Mouse (Mus musculus): ENCODE measurements around the gene Ppp2r2c. TPM values are rescaled to one million over a fixed set of nuclear protein-coding genes. Genes with fewer than 3 reads are reported as not detected.

Ppp2r2c gene
- polyA plus RNA-seq, 1 experiment from 2014 or later = 61.1 TPM

DNA sequence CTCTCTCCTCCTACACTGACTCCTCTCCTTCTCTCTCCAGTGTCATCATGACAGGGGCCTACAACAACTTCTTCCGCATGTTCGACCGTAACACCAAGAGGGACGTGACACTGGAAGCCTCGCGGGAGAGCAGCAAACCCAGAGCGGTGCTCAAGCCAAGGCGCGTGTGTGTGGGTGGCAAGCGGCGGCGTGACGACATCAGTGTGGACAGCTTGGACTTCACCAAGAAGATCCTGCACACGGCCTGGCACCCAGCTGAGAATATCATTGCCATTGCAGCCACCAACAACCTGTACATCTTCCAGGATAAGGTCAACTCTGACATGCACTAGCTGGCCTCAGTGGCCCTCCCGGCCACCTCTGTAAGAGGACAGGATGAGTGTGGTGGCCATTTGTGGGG lies 84.0 kb downstream of the Ppp2r2c start:
- no peak overlapping the region for H3K27ac ChIP-seq (ENCODE audit: low read length)
- H3K9me3 ChIP-seq (replicated peaks; ENCODE audit: control insufficient read depth, low read length, poor library complexity, severe bottlenecking) = no peaks in the 10 kb centered on the region
- peaks cover 14% of the 10 kb centered on the region; the same call in 1 of the 2 replicates for H3K36me3 ChIP-seq (ENCODE audit: control insufficient read depth, insufficient read depth, low read length)
- no peak overlapping the region for H3K9ac ChIP-seq (ENCODE audit: low read depth, low read length)
- H3K27me3 ChIP-seq (ENCODE audit: control insufficient read depth, insufficient read depth, low read depth, low read length) = no peaks in the 10 kb centered on the region
- H3K4me2 ChIP-seq (ENCODE audit: low read length) = no peak overlapping the region
- ATAC-seq = no peak
- no peaks in the 10 kb centered on the region for H3K4me1 ChIP-seq (ENCODE audit: control insufficient read depth, insufficient read depth, low read length)
- WGBS = 93% methylated on average over 15 of the region's 15 CpGs
- no peak overlapping the region for H3K4me3 ChIP-seq (ENCODE audit: low read depth, low read length)

GRCm38 (mm10) chr5:36955366-36955765 lies 87.1 kb downstream of the Ppp2r2c start:
- ATAC-seq = no peak
- WGBS = 30% methylated on average over 4 of the region's 4 CpGs
- no peaks in the 10 kb centered on the region for H3K9me3 ChIP-seq (replicated peaks; ENCODE audit: control insufficient read depth, low read length, poor library complexity, severe bottlenecking)
- peaks cover 9% of the 10 kb centered on the region; the same call in 1 of the 2 replicates for H3K36me3 ChIP-seq (ENCODE audit: control insufficient read depth, insufficient read depth, low read length)
- no peak overlapping the region for H3K27ac ChIP-seq (ENCODE audit: low read length)
- H3K27me3 ChIP-seq (ENCODE audit: control insufficient read depth, insufficient read depth, low read depth, low read length) = no peaks in the 10 kb centered on the region
- peaks cover under 1% of the 10 kb centered on the region; the same call in 1 of the 2 replicates for H3K4me1 ChIP-seq (ENCODE audit: control insufficient read depth, insufficient read depth, low read length)
- H3K4me3 ChIP-seq (ENCODE audit: low read depth, low read length) = no peak overlapping the region
- no peak overlapping the region for H3K4me2 ChIP-seq (ENCODE audit: low read length)
- no peak overlapping the region for H3K9ac ChIP-seq (ENCODE audit: low read depth, low read length)

DNA sequence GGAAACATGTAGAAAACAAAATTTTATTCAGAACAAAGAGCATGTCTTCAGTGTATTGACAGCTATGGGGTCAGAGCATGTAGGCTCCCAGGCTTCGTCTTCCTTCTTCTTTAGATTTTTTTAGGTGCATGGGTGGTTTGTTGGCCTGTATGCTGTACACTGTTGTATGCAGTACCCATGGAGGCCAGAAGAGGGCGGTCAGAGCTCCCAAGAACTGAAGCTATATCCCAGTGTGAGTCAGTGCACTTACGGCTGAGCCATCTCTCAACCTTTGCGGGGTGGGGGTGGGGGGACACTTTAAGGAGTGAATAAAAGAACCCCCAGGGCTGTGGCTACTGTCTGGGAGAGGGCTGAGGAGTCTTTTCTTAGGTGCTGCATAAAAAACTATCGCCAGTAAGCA lies 90.5 kb downstream of the Ppp2r2c start:
- ATAC-seq = no peak; the same call in 1 of the 2 replicates
- WGBS = 33% methylated on average over 5 of the region's 5 CpGs

GRCm38 (mm10) chr5:36960501-36960900 lies 92.2 kb downstream of the Ppp2r2c start:
- peaks cover 12% of the 10 kb centered on the region for H3K4me1 ChIP-seq (ENCODE audit: control insufficient read depth, insufficient read depth, low read length)
- no peaks in the 10 kb centered on the region for H3K36me3 ChIP-seq (ENCODE audit: control insufficient read depth, insufficient read depth, low read length)
- no peaks in the 10 kb centered on the region for H3K9me3 ChIP-seq (replicated peaks; ENCODE audit: control insufficient read depth, low read length, poor library complexity, severe bottlenecking)
- no peak overlapping the region for H3K4me3 ChIP-seq (ENCODE audit: low read depth, low read length)
- peak; percentile 77 for ATAC-seq
- H3K27ac ChIP-seq (ENCODE audit: low read length) = peak overlapping the region; percentile 75
- peak overlapping the region; percentile 39; the same call in 1 of the 2 replicates for H3K9ac ChIP-seq (ENCODE audit: low read depth, low read length)
- H3K27me3 ChIP-seq (ENCODE audit: control insufficient read depth, insufficient read depth, low read depth, low read length) = no peaks in the 10 kb centered on the region
- H3K4me2 ChIP-seq (ENCODE audit: low read length) = no peak overlapping the region
- WGBS = 3% methylated on average over 5 of the region's 5 CpGs

More for the DNA sequence above, 90.5 kb downstream of the Ppp2r2c start:
- H3K36me3 ChIP-seq (ENCODE audit: control insufficient read depth, insufficient read depth, low read length) = no peaks in the 10 kb centered on the region
- H3K9me3 ChIP-seq (replicated peaks; ENCODE audit: control insufficient read depth, low read length, poor library complexity, severe bottlenecking) = no peaks in the 10 kb centered on the region
- H3K27me3 ChIP-seq (ENCODE audit: control insufficient read depth, insufficient read depth, low read depth, low read length) = no peaks in the 10 kb centered on the region
- H3K4me3 ChIP-seq (ENCODE audit: low read depth, low read length) = no peak overlapping the region
- no peak overlapping the region for H3K27ac ChIP-seq (ENCODE audit: low read length)
- H3K4me2 ChIP-seq (ENCODE audit: low read length) = no peak overlapping the region
- H3K9ac ChIP-seq (ENCODE audit: low read depth, low read length) = no peak overlapping the region
- peaks cover 12% of the 10 kb centered on the region for H3K4me1 ChIP-seq (ENCODE audit: control insufficient read depth, insufficient read depth, low read length)

DNA sequence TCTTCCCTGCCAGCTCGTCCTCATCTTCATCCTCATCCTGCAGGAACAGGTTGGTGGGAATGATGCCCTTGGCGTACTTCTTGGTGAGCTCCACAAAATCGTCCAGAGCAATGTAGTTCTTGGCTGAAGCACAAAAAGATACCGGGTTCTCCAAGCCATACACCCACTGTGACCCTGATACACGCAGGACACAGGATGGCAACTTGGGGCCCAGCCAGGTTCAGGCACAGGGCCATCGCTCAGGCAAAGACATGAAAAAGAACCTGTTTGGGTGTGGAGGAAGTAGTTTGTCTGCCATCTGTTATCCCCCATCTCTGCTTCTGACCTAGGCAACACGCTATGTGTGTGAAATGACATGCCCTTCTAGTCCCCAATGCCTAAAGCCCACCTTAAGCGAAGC lies 103.3 kb downstream of the Ppp2r2c start:
- ATAC-seq = no peak
- WGBS = 94% methylated on average over 8 of the region's 8 CpGs
- H3K27ac ChIP-seq (ENCODE audit: low read length) = no peak overlapping the region

GRCm38 (mm10) chr5:36975336-36975735 lies 107.0 kb downstream of the Ppp2r2c start:
- 80% methylated on average over 13 of the region's 13 CpGs for WGBS
- no peak overlapping the region for H3K27ac ChIP-seq (ENCODE audit: low read length)
- no peaks in the 10 kb centered on the region for H3K36me3 ChIP-seq (ENCODE audit: control insufficient read depth, insufficient read depth, low read length)
- no peaks in the 10 kb centered on the region for H3K4me1 ChIP-seq (ENCODE audit: control insufficient read depth, insufficient read depth, low read length)
- H3K9me3 ChIP-seq (replicated peaks; ENCODE audit: control insufficient read depth, low read length, poor library complexity, severe bottlenecking) = no peaks in the 10 kb centered on the region
- no peak overlapping the region for H3K4me3 ChIP-seq (ENCODE audit: low read depth, low read length)
- H3K9ac ChIP-seq (ENCODE audit: low read depth, low read length) = no peak overlapping the region
- no peaks in the 10 kb centered on the region for H3K27me3 ChIP-seq (ENCODE audit: control insufficient read depth, insufficient read depth, low read depth, low read length)
- no peak for ATAC-seq
- H3K4me2 ChIP-seq (ENCODE audit: low read length) = no peak overlapping the region

More for the DNA sequence above, 103.3 kb downstream of the Ppp2r2c start:
- H3K9ac ChIP-seq (ENCODE audit: low read depth, low read length) = no peak overlapping the region
- H3K36me3 ChIP-seq (ENCODE audit: control insufficient read depth, insufficient read depth, low read length) = peaks cover 8% of the 10 kb centered on the region
- H3K4me1 ChIP-seq (ENCODE audit: control insufficient read depth, insufficient read depth, low read length) = no peaks in the 10 kb centered on the region
- H3K27me3 ChIP-seq (ENCODE audit: control insufficient read depth, insufficient read depth, low read depth, low read length) = no peaks in the 10 kb centered on the region
- no peak overlapping the region for H3K4me2 ChIP-seq (ENCODE audit: low read length)
- H3K4me3 ChIP-seq (ENCODE audit: low read depth, low read length) = no peak overlapping the region
- H3K9me3 ChIP-seq (replicated peaks; ENCODE audit: control insufficient read depth, low read length, poor library complexity, severe bottlenecking) = no peaks in the 10 kb centered on the region

GRCm38 (mm10) chr5:36977809-36978208 lies 109.5 kb downstream of the Ppp2r2c start:
- Histone ChIP-seq H3K36me3 (ENCODE audit: control insufficient read depth, insufficient read depth, low read length) (no peaks in the 10 kb centered on the region), H3K9me3 (replicated peaks; ENCODE audit: control insufficient read depth, low read length, poor library complexity, severe bottlenecking) (no peaks in the 10 kb centered on the region), H3K4me3 (ENCODE audit: low read depth, low read length) (no peak overlapping the region), H3K9ac (ENCODE audit: low read depth, low read length) (no peak overlapping the region), H3K4me2 (ENCODE audit: low read length) (no peak overlapping the region), H3K27me3 (ENCODE audit: control insufficient read depth, insufficient read depth, low read depth, low read length) (no peaks in the 10 kb centered on the region), H3K27ac (ENCODE audit: low read length) (no peak overlapping the region), H3K4me1 (ENCODE audit: control insufficient read depth, insufficient read depth, low read length) (no peaks in the 10 kb centered on the region)
- ATAC-seq = no peak
- 60% methylated on average over 9 of the region's 9 CpGs for WGBS

- no peak overlapping the region for H3K27ac ChIP-seq (ENCODE audit: low read length)
- WGBS = 85% methylated on average over 8 of the region's 8 CpGs
- H3K4me3 ChIP-seq (ENCODE audit: low read depth, low read length) = no peak overlapping the region
- no peaks in the 10 kb centered on the region for H3K27me3 ChIP-seq (ENCODE audit: control insufficient read depth, insufficient read depth, low read depth, low read length)
- no peaks in the 10 kb centered on the region for H3K36me3 ChIP-seq (ENCODE audit: control insufficient read depth, insufficient read depth, low read length)
- H3K9me3 ChIP-seq (replicated peaks; ENCODE audit: control insufficient read depth, low read length, poor library complexity, severe bottlenecking) = no peaks in the 10 kb centered on the region
- ATAC-seq = no peak
- H3K4me1 ChIP-seq (ENCODE audit: control insufficient read depth, insufficient read depth, low read length) = no peaks in the 10 kb centered on the region
- H3K9ac ChIP-seq (ENCODE audit: low read depth, low read length) = no peak overlapping the region
- H3K4me2 ChIP-seq (ENCODE audit: low read length) = no peak overlapping the region
These were observed 110.7 kb downstream of the Ppp2r2c start for GRCm38 (mm10) chr5:36979001-36979400.

- no peak overlapping the region for H3K9ac ChIP-seq (ENCODE audit: low read depth, low read length)
- ATAC-seq = no peak
- H3K4me3 ChIP-seq (ENCODE audit: low read depth, low read length) = no peak overlapping the region
- no peaks in the 10 kb centered on the region for H3K4me1 ChIP-seq (ENCODE audit: control insufficient read depth, insufficient read depth, low read length)
- H3K27me3 ChIP-seq (ENCODE audit: control insufficient read depth, insufficient read depth, low read depth, low read length) = no peaks in the 10 kb centered on the region
- no peak overlapping the region for H3K4me2 ChIP-seq (ENCODE audit: low read length)
- H3K27ac ChIP-seq (ENCODE audit: low read length) = no peak overlapping the region
- no peaks in the 10 kb centered on the region for H3K9me3 ChIP-seq (replicated peaks; ENCODE audit: control insufficient read depth, low read length, poor library complexity, severe bottlenecking)
- WGBS = 92% methylated on average over 7 of the region's 7 CpGs
- no peaks in the 10 kb centered on the region for H3K36me3 ChIP-seq (ENCODE audit: control insufficient read depth, insufficient read depth, low read length)
These were observed 111.3 kb downstream of the Ppp2r2c start for GRCm38 (mm10) chr5:36979631-36980030.
